Mouse (Mus musculus): ENCODE measurements around the gene Ugt3a2.

Gene Ugt3a2

GRCm38 (mm10) chr15:9335341-9335740 lies at the start of gene Ugt3a2:
Gene Ugt3a2 (plus strand): TSS chr15:9335550.
- no peak for DNase-seq

GRCm38 (mm10) chr15:9289660-9290059 lies 45.7 kb upstream of the Ugt3a2 start:
- DNase-seq = no peak

- DNase-seq = no peak
Measured at GRCm38 (mm10) chr15:9305978-9306692, 29.2 kb upstream of the Ugt3a2 start.

- no peak for DNase-seq
Measured at GRCm38 (mm10) chr15:9334596-9334995, 754 bp upstream of the Ugt3a2 start.

- no peak for DNase-seq
Measured at GRCm38 (mm10) chr15:9336616-9337015, 1.3 kb downstream of the Ugt3a2 start.

GRCm38 (mm10) chr15:9337021-9337420 lies 1.7 kb downstream of the Ugt3a2 start:
- DNase-seq = peak; percentile 8

GRCm38 (mm10) chr15:9348739-9349138 lies 13.4 kb downstream of the Ugt3a2 start:
- no peak for DNase-seq

- DNase-seq = no peak
Measured at GRCm38 (mm10) chr15:9362801-9363200, 27.5 kb downstream of the Ugt3a2 start.

- no peak for DNase-seq
Measured at GRCm38 (mm10) chr15:9368774-9369173, 33.4 kb downstream of the Ugt3a2 start.

- DNase-seq = no peak
Measured at GRCm38 (mm10) chr15:9376281-9376680, 40.9 kb downstream of the Ugt3a2 start.

GRCm38 (mm10) chr15:9409475-9409874 lies 74.1 kb downstream of the Ugt3a2 start:
- DNase-seq = no peak

Data from kidney, postnatal 10 days (tissue).